Mouse (Mus musculus): ENCODE measurements around the gene Cbx7. TPM values are rescaled to one million over a fixed set of nuclear protein-coding genes. Genes with fewer than 3 reads are reported as not detected.

Gene Cbx7
- total and polyA plus RNA-seq, 3 experiments = 2.9 to 11.1 TPM; not detected in 1

GRCm38 (mm10) chr15:79951226-79951625 is 19.7 kb downstream of the Cbx7 start (continued):
- TF ChIP-seq SMC3 (IDR thresholded peaks at IDR 0.05; ENCODE audit: low read depth, low read length) (no peak), ZC3H11A (IDR thresholded peaks at IDR 0.05; ENCODE audit: low read depth, low read length) (no peak), E2F4 (IDR thresholded peaks at IDR 0.05; ENCODE audit: borderline replicate concordance, low read depth, low read length) (no peak)

GRCm38 (mm10) chr15:79950250-79951025 is 20.5 kb downstream of the Cbx7 start:
- H3K4me1 ChIP-seq (ENCODE audit: control insufficient read depth in 1 of 2, insufficient read depth in 2 of 2, low read length in 2 of 2) = no peaks in the 10 kb centered on the region
- peak; percentile 64 for DNase-seq (ENCODE audit: low read depth, low spot score)
- H3K27ac ChIP-seq (ENCODE audit: control insufficient read depth, low read depth, low read length) = no peak overlapping the region
- no peak for TF ChIP-seq GABPA (IDR thresholded peaks at IDR 0.05; ENCODE audit: low read depth, low read length)
- no peak for TF ChIP-seq UBTF (IDR thresholded peaks at IDR 0.05; ENCODE audit: borderline replicate concordance, insufficient read depth, low read depth, low read length)
- no peak for TF ChIP-seq ZKSCAN1 (IDR thresholded peaks at IDR 0.05; ENCODE audit: low read depth, low read length)
- no peak for TF ChIP-seq ZMIZ1 (IDR thresholded peaks at IDR 0.05; ENCODE audit: low read depth, low read length)
- TF ChIP-seq ELF1 (IDR thresholded peaks at IDR 0.05; ENCODE audit: low read depth, low read length) = 0 out of 2 replicates have a peak, but pooled peaks have one; percentile 21
- TF ChIP-seq USF1 (IDR thresholded peaks at IDR 0.05; ENCODE audit: low read depth, low read length) = no peak
- no peak for TF ChIP-seq USF2 (IDR thresholded peaks at IDR 0.05; ENCODE audit: borderline replicate concordance in 1 of 2, insufficient read depth in 1 of 2, low read depth in 1 of 2, low read length in 2 of 2)
- peak; percentile 54; the same call in 1 of the 2 replicates for TF ChIP-seq ZC3H11A (IDR thresholded peaks at IDR 0.05; ENCODE audit: low read depth, low read length)
- no peak for TF ChIP-seq TCF12 (IDR thresholded peaks at IDR 0.05; ENCODE audit: low read depth, low read length)
- no peak for TF ChIP-seq KAT2A (conservative IDR thresholded peaks at IDR 0.05; ENCODE audit: low read depth, low read length)
- TF ChIP-seq HCFC1 (IDR thresholded peaks at IDR 0.05; ENCODE audit: low read depth, low read length) = no peak
- no peak for TF ChIP-seq MYB (IDR thresholded peaks at IDR 0.05; ENCODE audit: low read depth, low read length)
- no peak for TF ChIP-seq NRF1 (IDR thresholded peaks at IDR 0.05; ENCODE audit: insufficient read depth, low read depth, low read length, poor library complexity, severe bottlenecking)
- no peak for TF ChIP-seq BHLHE40 (IDR thresholded peaks at IDR 0.05; ENCODE audit: borderline replicate concordance, low read depth, low read length)
- TF ChIP-seq SIN3A (IDR thresholded peaks at IDR 0.05; ENCODE audit: low read length) = no peak
- TF ChIP-seq POLR2AphosphoS2 (IDR thresholded peaks at IDR 0.05; ENCODE audit: low read length) = no peak
- TF ChIP-seq ETS1 (IDR thresholded peaks at IDR 0.05; ENCODE audit: low read depth, low read length) = no peak
- no peak for TF ChIP-seq RCOR1 (IDR thresholded peaks at IDR 0.05; ENCODE audit: low read depth, low read length)
- no peak for TF ChIP-seq CHD1 (IDR thresholded peaks at IDR 0.05; ENCODE audit: low read depth, low read length)
- TF ChIP-seq CHD2 (IDR thresholded peaks at IDR 0.05; ENCODE audit: low read length) = no peak
- TF ChIP-seq SMC3 (IDR thresholded peaks at IDR 0.05; ENCODE audit: low read depth, low read length) = peak; percentile 76
- TF ChIP-seq POLR2A (IDR thresholded peaks at IDR 0.05; ENCODE audit: control insufficient read depth in 1 of 2, insufficient read depth in 1 of 2, low read depth in 1 of 2, low read length in 2 of 2, poor library complexity in 1 of 2) = no peak
- TF ChIP-seq MXI1 (IDR thresholded peaks at IDR 0.05; ENCODE audit: low read depth, low read length) = 0 out of 2 replicates have a peak, but pooled peaks have one; percentile 24
- TF ChIP-seq RAD21 (IDR thresholded peaks at IDR 0.05; ENCODE audit: low read depth, low read length) = peak; percentile 51
- TF ChIP-seq MAFK (IDR thresholded peaks at IDR 0.05; ENCODE audit: borderline replicate concordance, low read depth, low read length) = no peak
- no peak for TF ChIP-seq GATA1 (IDR thresholded peaks at IDR 0.05; ENCODE audit: low read depth, low read length)
- TF ChIP-seq CTCF (IDR thresholded peaks at IDR 0.05 in 2 of 3, conservative IDR thresholded peaks at IDR 0.05 in 1 of 3; ENCODE audit: control insufficient read depth in 1 of 3, insufficient read depth in 1 of 3, low read depth in 2 of 3, low read length in 3 of 3, poor library complexity in 1 of 3, severe bottlenecking in 1 of 3) = peak; percentile 39 to 75 (median 71); a peak in 5 of 6 replicates
- no peak for TF ChIP-seq E2F4 (IDR thresholded peaks at IDR 0.05; ENCODE audit: borderline replicate concordance, low read depth, low read length)
- TF ChIP-seq JUND (IDR thresholded peaks at IDR 0.05; ENCODE audit: low read depth, low read length) = no peak
- TF ChIP-seq ZNF384 (IDR thresholded peaks at IDR 0.05; ENCODE audit: low read depth, low read length) = no peak
- no peak for TF ChIP-seq TAL1 (IDR thresholded peaks at IDR 0.05; ENCODE audit: low read length)
- no peak for TF ChIP-seq EP300 (IDR thresholded peaks at IDR 0.05; ENCODE audit: low read depth in 1 of 2, low read length in 2 of 2)
- TF ChIP-seq MAZ (IDR thresholded peaks at IDR 0.05; ENCODE audit: low read depth, low read length) = no peak
- no peak for TF ChIP-seq TBP (IDR thresholded peaks at IDR 0.05; ENCODE audit: low read depth, low read length)

More at GRCm38 (mm10) chr15:79950250-79951025, 20.5 kb downstream of the Cbx7 start:
- H3K4me3 ChIP-seq (ENCODE audit: control insufficient read depth in 1 of 2, insufficient read depth in 1 of 2, low read depth in 2 of 2, low read length in 2 of 2) = peak overlapping the region in 1 of 2 experiments; percentile 36; a peak in 2 of 4 replicates
- no peaks in the 10 kb centered on the region for H3K9me3 ChIP-seq (replicated peaks; ENCODE audit: insufficient read depth, low read length)
- no peaks in the 10 kb centered on the region for H3K36me3 ChIP-seq (ENCODE audit: control insufficient read depth in 1 of 2, insufficient read depth in 2 of 2, low read length in 2 of 2)
- peak overlapping the region; percentile 43 for H3K9ac ChIP-seq (ENCODE audit: control insufficient read depth, low read depth, low read length, poor library complexity, severe bottlenecking)
- no peaks in the 10 kb centered on the region for H3K27me3 ChIP-seq (ENCODE audit: control insufficient read depth in 1 of 2, insufficient read depth in 2 of 2, low read length in 2 of 2)
- H3K79me2 ChIP-seq (ENCODE audit: control insufficient read depth, insufficient read depth, low read length, poor library complexity) = no peaks in the 10 kb centered on the region

Data from MEL (cell line).